Mouse (Mus musculus) cortical plate, adult 2 months (tissue): ENCODE data around the gene Tpi1.
"Not testable (repeated sequence)": the region's sequence is repeated elsewhere in the genome, so short reads cannot be mapped to it uniquely, and the experiment has no call there.

Source experiments
- CTCF ChIP-seq: fragments of 200-500 bp; IDR thresholded peaks from 2 replicates; pipeline ENCODE4 v1.5.1; 2011; ENCODE audit warnings: mild to moderate bottlenecking, control low read depth, low read length; ENCODE audit not compliant: insufficient read depth; ENCODE audit errors: extremely low read depth
- POLR2A ChIP-seq: fragments of 200-500 bp; IDR thresholded peaks from 2 replicates; pipeline ENCODE4 v1.6.1; 2011; ENCODE audit warnings: mild to moderate bottlenecking, low read length, control low read depth; ENCODE audit not compliant: insufficient read depth; ENCODE audit errors: extremely low read depth

DNA sequence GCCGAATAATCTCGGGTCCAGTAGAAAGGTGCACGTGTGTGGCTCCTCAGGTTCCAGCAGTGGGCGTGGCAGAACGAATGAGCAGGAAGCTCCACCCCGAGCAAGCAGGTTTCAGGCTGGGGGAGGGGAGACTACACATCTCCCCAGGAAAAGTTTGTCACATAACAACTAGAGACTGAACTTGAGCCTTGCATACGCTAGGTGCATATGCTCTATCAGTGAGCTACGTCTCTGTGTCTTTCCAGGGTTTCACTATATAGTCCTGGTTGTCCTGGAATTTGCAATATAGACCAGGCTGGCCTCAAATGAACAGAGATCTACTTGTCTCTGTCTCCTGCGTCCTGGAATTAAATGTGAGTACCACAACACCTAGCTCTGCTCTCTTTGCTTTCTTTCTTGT lies 11.7 kb downstream of the Tpi1 start:
- TF ChIP-seq CTCF, POLR2A: not testable (repeated sequence)
